Mouse (Mus musculus) midbrain, embryonic 16.5 days (tissue): Measurements from ENCODE around the gene Flnb. TPM values are rescaled to one million over a fixed set of nuclear protein-coding genes. Genes with fewer than 3 reads are reported as not detected.
A peak's percentile ranks its signal among the peaks of the same experiment; 100 is the strongest.

Source experiments
- ATAC-seq: fragments of 200-750 bp; cut with Nextera tagmentation; 2 replicates; pipeline ENCODE4 v1.8.0; 2017; ENCODE audit warnings: moderate TSS enrichment
- H3K27ac ChIP-seq: fragments of 300-500 bp; sonication (generic); 2 replicates; pipeline ENCODE4 v1.5.1; 2014; ENCODE audit warnings: mild to moderate bottlenecking, low read length, mixed read lengths
- H3K27me3 ChIP-seq: fragments of 300-500 bp; sonication (generic); 2 replicates; pipeline ENCODE4 v1.6.1; 2014; ENCODE audit warnings: low read depth, low read length, mixed read lengths; ENCODE audit not compliant: control insufficient read depth, insufficient read depth
- H3K36me3 ChIP-seq: fragments of 300-500 bp; sonication (generic); 2 replicates; pipeline ENCODE4 v1.6.1; 2014; ENCODE audit warnings: mild to moderate bottlenecking, low read length, moderate library complexity, mixed read lengths; ENCODE audit not compliant: control insufficient read depth, insufficient read depth
- H3K4me1 ChIP-seq: fragments of 300-500 bp; sonication (generic); 2 replicates; pipeline ENCODE4 v1.6.1; 2014; ENCODE audit warnings: mild to moderate bottlenecking, low read length, mixed read lengths; ENCODE audit not compliant: control insufficient read depth, insufficient read depth
- H3K4me2 ChIP-seq: fragments of 300-500 bp; sonication (generic); 2 replicates; pipeline ENCODE4 v1.6.1; 2014; ENCODE audit warnings: mild to moderate bottlenecking, low read length, mixed read lengths
- H3K4me3 ChIP-seq: fragments of 300-500 bp; sonication (generic); 2 replicates; pipeline ENCODE4 v1.5.1; 2014; ENCODE audit warnings: low read depth, mild to moderate bottlenecking, low read length, moderate library complexity, mixed read lengths
- H3K9ac ChIP-seq: fragments of 300-500 bp; sonication (generic); 2 replicates; pipeline ENCODE4 v1.6.1; 2014; ENCODE audit warnings: low read depth, low read length, mixed read lengths
- H3K9me3 ChIP-seq: fragments of 300-500 bp; sonication (generic); replicated peaks from 2 replicates; pipeline ENCODE4 v1.6.1; 2014; ENCODE audit warnings: mild to moderate bottlenecking, low read length, mixed read lengths; ENCODE audit not compliant: control insufficient read depth, poor library complexity, severe bottlenecking
- WGBS: fragments of 180-500 bp; shearing (Covaris S2); extraction: QIAGEN DNeasy Blood & Tissue Kit; methylation state at CpG from one replicate; pipeline ENCODE4 v1.1.7; 2014; 5-methylcytosine and 5-hydroxymethylcytosine counted together
- polyA plus RNA-seq: library from polyadenylated mRNA; unstranded; fragments of >200 nt; fragmentation: Nextera tagmentation; extraction: Ambion mirVana; gene quantifications from 2 replicates; pipeline ENCODE4 v1.2.1, GENCODE M21; 2015

Gene Flnb
- polyA plus RNA-seq, 1 experiment from 2014 or later = 7.0 TPM

- Histone ChIP-seq H3K36me3 (no peaks in the 10 kb centered on the region), H3K9me3 (no peaks in the 10 kb centered on the region), H3K27ac (no peak overlapping the region), H3K9ac (no peak overlapping the region), H3K4me3 (no peak overlapping the region), H3K27me3 (no peaks in the 10 kb centered on the region), H3K4me1 (peaks cover 16% of the 10 kb centered on the region), H3K4me2 (no peak overlapping the region)
- WGBS = 62% methylated on average over 5 of the region's 5 CpGs
- no peak for ATAC-seq
Observed at GRCm38 (mm10) chr14:7855501-7855900, 37.7 kb downstream of the Flnb start.

- no peak for ATAC-seq
- WGBS = 86% methylated on average over 10 of the region's 10 CpGs
Observed at GRCm38 (mm10) chr14:7856348-7856747, 38.6 kb downstream of the Flnb start.

GRCm38 (mm10) chr14:7857835-7858234, 40.1 kb downstream of the Flnb start:
- Histone ChIP-seq H3K4me1 (peaks cover 5% of the 10 kb centered on the region), H3K9me3 (no peaks in the 10 kb centered on the region), H3K27me3 (no peaks in the 10 kb centered on the region), H3K4me2 (no peak overlapping the region), H3K4me3 (no peak overlapping the region), H3K27ac (no peak overlapping the region), H3K36me3 (no peaks in the 10 kb centered on the region), H3K9ac (no peak overlapping the region)
- WGBS = 94% methylated on average over 3 of the region's 3 CpGs
- no peak for ATAC-seq

More at GRCm38 (mm10) chr14:7856348-7856747, 38.6 kb downstream of the Flnb start:
- no peak overlapping the region for H3K27ac ChIP-seq
- no peaks in the 10 kb centered on the region for H3K27me3 ChIP-seq
- no peaks in the 10 kb centered on the region for H3K9me3 ChIP-seq
- H3K4me2 ChIP-seq = no peak overlapping the region
- no peak overlapping the region for H3K4me3 ChIP-seq
- H3K36me3 ChIP-seq = no peaks in the 10 kb centered on the region
- H3K9ac ChIP-seq = no peak overlapping the region
- H3K4me1 ChIP-seq = peaks cover 13% of the 10 kb centered on the region

GRCm38 (mm10) chr14:7858430-7858829, 40.7 kb downstream of the Flnb start:
- 74% methylated on average over 4 of the region's 4 CpGs for WGBS
- no peak overlapping the region for H3K9ac ChIP-seq
- H3K27ac ChIP-seq = no peak overlapping the region
- no peak for ATAC-seq
- H3K9me3 ChIP-seq = no peaks in the 10 kb centered on the region
- H3K36me3 ChIP-seq = no peaks in the 10 kb centered on the region
- H3K4me1 ChIP-seq = peaks cover 4% of the 10 kb centered on the region
- no peak overlapping the region for H3K4me3 ChIP-seq
- H3K4me2 ChIP-seq = no peak overlapping the region
- H3K27me3 ChIP-seq = no peaks in the 10 kb centered on the region

GRCm38 (mm10) chr14:7860525-7861154, 42.9 kb downstream of the Flnb start:
- Histone ChIP-seq H3K4me2 (no peak overlapping the region), H3K4me1 (no peaks in the 10 kb centered on the region), H3K36me3 (no peaks in the 10 kb centered on the region), H3K27ac (no peak overlapping the region), H3K4me3 (no peak overlapping the region), H3K27me3 (no peaks in the 10 kb centered on the region), H3K9me3 (no peaks in the 10 kb centered on the region), H3K9ac (no peak overlapping the region)
- 92% methylated on average over 8 of the region's 8 CpGs for WGBS
- no peak for ATAC-seq

GRCm38 (mm10) chr14:7861275-7861674, 43.5 kb downstream of the Flnb start:
- WGBS = 89% methylated on average over 1 of the region's 1 CpGs
- Histone ChIP-seq H3K4me3 (no peak overlapping the region), H3K27ac (no peak overlapping the region), H3K4me2 (no peak overlapping the region), H3K36me3 (no peaks in the 10 kb centered on the region), H3K9ac (no peak overlapping the region), H3K9me3 (no peaks in the 10 kb centered on the region), H3K4me1 (no peaks in the 10 kb centered on the region), H3K27me3 (no peaks in the 10 kb centered on the region)
- 0 out of 2 replicates have a peak, but pooled peaks have one; percentile 33 for ATAC-seq

GRCm38 (mm10) chr14:7862226-7862625, 44.5 kb downstream of the Flnb start:
- 95% methylated on average over 2 of the region's 2 CpGs for WGBS
- no peak overlapping the region for H3K4me2 ChIP-seq
- no peaks in the 10 kb centered on the region for H3K27me3 ChIP-seq
- no peak for ATAC-seq
- H3K36me3 ChIP-seq = no peaks in the 10 kb centered on the region
- no peak overlapping the region for H3K4me3 ChIP-seq
- H3K9ac ChIP-seq = no peak overlapping the region
- H3K27ac ChIP-seq = no peak overlapping the region
- H3K9me3 ChIP-seq = no peaks in the 10 kb centered on the region
- no peaks in the 10 kb centered on the region for H3K4me1 ChIP-seq

- Histone ChIP-seq H3K9ac (no peak overlapping the region), H3K9me3 (no peaks in the 10 kb centered on the region), H3K36me3 (no peaks in the 10 kb centered on the region), H3K4me2 (no peak overlapping the region), H3K4me3 (no peak overlapping the region), H3K4me1 (no peaks in the 10 kb centered on the region), H3K27me3 (no peaks in the 10 kb centered on the region), H3K27ac (no peak overlapping the region)
- WGBS = 90% methylated on average over 5 of the region's 5 CpGs
- no peak for ATAC-seq
Observed at GRCm38 (mm10) chr14:7863199-7863598, 45.4 kb downstream of the Flnb start.

- Histone ChIP-seq H3K4me2 (no peak overlapping the region), H3K9ac (no peak overlapping the region), H3K27ac (no peak overlapping the region), H3K9me3 (no peaks in the 10 kb centered on the region), H3K4me3 (no peak overlapping the region), H3K4me1 (no peaks in the 10 kb centered on the region), H3K36me3 (peaks cover 2% of the 10 kb centered on the region; the same call in 1 of the 2 replicates), H3K27me3 (no peaks in the 10 kb centered on the region)
- 83% methylated on average over 9 of the region's 9 CpGs for WGBS
- no peak for ATAC-seq
Observed at GRCm38 (mm10) chr14:7863871-7864505, 46.2 kb downstream of the Flnb start.
